Mouse (Mus musculus) large intestine, adult 2 months (tissue): Measurements from ENCODE around the gene Sgo1. TPM values are rescaled to one million over a fixed set of nuclear protein-coding genes. Genes with fewer than 3 reads are reported as not detected.
"Not testable (repeated sequence)": the region's sequence is repeated elsewhere in the genome, so short reads cannot be mapped to it uniquely, and the experiment has no call there.

ENCODE experiments used
- DNase-seq: peaks from one replicate; pipeline ENCODE4 v3.0.0-alpha.2; 2012; ENCODE audit warnings: low read depth, low spot score
- WGBS: fragments of 180-500 bp; shearing (Covaris S2); methylation state at CpG from one replicate; pipeline ENCODE4 v1.1.7; 2018; 5-methylcytosine and 5-hydroxymethylcytosine counted together
- polyA plus RNA-seq: library from polyadenylated mRNA; depleted of rRNA; stranded (reverse); fragments of >200 nt; gene quantifications from 2 replicates; pipeline ENCODE4 v1.2.3, GENCODE M21; 2012; rRNA removed

Sgo1 gene
- polyA plus RNA-seq, result 1.8 and 2.0 TPM in 2 replicates

- under 1% methylated on average over 78 of the region's 78 CpGs for WGBS
- peak; percentile 90 for DNase-seq
Measured at GRCm38 (mm10) chr17:53688877-53689802, at the start of gene Sgo1. TSS of gene Sgo1 (minus strand) at chr17:53689333.

DNA sequence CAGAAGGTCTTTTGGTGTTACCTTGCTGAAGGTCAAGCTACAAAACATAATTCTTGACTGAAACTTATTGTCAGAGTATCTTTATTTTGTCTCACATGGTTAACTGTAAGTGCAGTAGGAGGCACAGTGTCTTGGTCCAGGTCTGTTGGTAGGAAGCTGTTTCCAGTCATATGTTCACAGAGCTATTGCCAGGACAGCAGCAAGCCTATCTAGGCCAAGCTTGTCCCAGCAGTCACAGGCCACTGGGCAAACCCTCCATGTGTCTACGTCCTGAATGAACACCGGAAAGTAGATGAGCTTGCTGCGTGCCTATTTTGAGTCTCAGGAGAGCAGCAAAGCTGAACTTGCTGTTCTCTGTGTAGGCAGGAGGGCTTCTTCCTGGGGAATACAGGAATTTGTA lies 29.8 kb upstream of the Sgo1 start:
- WGBS, result 89% methylated on average over 3 of the region's 3 CpGs
- DNase-seq, result not testable (repeated sequence)

DNA sequence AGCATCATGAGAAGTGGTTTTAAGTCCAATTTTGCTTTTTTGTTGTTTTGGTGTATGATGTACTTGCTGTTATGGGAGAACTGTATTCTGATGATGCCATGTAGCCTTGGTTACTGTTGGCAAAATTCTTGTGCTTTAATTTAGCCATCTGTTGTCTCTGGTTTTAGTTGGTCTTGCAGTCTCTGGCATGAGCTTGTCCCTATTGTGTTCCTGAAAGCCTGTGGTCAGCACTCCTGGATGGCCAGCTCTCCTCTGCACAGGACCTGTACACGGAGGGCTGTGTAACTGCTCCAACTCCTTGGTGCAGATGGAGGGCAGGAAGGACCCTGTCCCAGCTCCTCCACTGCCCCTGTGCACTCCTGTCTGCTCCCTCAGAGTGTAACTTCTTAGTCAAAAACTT lies 29.3 kb upstream of the Sgo1 start:
- no peak for DNase-seq
- WGBS, result 57% methylated on average over 1 of the region's 1 CpGs

- not testable (repeated sequence) for DNase-seq
- 48% methylated on average over 1 of the region's 1 CpGs for WGBS
Measured at GRCm38 (mm10) chr17:53715161-53715560, 26.0 kb upstream of the Sgo1 start.

GRCm38 (mm10) chr17:53714453-53714852 lies 25.3 kb upstream of the Sgo1 start:
- DNase-seq, result no peak
- 26% methylated on average over 1 of the region's 1 CpGs for WGBS

GRCm38 (mm10) chr17:53697521-53697920 lies 8.4 kb upstream of the Sgo1 start:
- not testable (repeated sequence) for DNase-seq
- 90% methylated on average over 8 of the region's 8 CpGs for WGBS

- no peak for DNase-seq
- 71% methylated on average over 2 of the region's 2 CpGs for WGBS
Measured at GRCm38 (mm10) chr17:53694039-53694438, 4.9 kb upstream of the Sgo1 start.

DNA sequence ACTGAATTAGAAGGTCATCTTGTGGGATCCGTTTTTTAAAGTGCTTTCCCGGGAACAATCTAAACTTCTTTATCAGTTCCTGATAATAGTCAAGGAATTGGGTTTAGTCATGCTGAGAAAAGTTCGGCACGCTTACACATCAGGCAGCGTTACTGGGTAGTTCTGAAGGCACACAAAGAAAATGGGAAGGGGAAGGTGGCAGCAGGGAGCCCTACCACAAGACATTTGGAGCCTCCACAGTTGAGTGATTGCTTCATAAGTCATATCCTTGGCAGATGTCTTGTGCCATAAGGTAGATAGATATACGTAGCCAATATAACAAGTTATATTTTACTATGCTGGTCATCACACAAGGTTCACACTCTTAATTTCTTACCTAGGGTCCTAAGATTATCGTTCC lies 813 bp upstream of the Sgo1 start:
- no peak for DNase-seq
- WGBS, result 11% methylated on average over 7 of the region's 7 CpGs

GRCm38 (mm10) chr17:53688321-53688720 lies 812 bp downstream of the Sgo1 start:
- WGBS, result 2% methylated on average over 1 of the region's 1 CpGs
- DNase-seq, result no peak

DNA sequence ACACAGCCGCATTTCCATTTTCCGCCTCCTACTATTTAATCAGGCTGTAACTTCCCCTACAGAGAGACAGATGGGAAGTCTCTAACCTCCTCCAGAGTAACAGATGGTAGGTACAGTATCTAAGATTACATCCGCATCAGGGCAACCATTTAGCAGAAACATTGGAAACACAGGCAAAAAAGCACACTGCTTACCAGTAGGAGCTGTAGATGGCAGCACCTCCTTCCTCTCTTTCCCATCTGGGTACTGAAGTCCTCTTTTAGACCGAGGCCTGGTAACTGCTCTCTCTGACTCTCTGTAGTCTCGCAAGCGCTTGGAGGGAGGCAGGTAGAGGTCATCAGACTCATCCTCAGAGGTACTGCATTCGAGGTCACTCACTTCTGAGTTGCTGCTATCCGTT lies 10.4 kb downstream of the Sgo1 start:
- 71% methylated on average over 8 of the region's 8 CpGs for WGBS
- no peak for DNase-seq

DNA sequence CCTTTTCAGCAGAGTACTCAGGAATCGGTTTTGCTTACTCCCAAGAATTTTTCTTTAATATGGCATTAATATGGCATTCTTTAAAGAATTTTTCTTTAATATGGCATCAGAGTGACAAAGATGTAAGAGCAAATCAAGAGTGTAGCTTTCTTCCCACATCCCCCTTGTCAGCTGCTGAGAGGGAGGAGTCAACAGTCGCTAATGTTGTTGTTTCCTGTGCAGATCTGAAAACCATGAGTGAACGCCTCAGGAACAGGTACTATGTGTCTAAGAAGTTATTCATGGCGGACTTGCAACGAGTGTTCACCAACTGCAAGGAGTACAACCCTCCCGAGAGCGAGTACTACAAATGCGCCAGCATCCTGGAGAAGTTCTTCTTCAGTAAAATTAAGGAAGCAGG lies 18.7 kb downstream of the Sgo1 start:
- WGBS, result 92% methylated on average over 8 of the region's 8 CpGs

DNA sequence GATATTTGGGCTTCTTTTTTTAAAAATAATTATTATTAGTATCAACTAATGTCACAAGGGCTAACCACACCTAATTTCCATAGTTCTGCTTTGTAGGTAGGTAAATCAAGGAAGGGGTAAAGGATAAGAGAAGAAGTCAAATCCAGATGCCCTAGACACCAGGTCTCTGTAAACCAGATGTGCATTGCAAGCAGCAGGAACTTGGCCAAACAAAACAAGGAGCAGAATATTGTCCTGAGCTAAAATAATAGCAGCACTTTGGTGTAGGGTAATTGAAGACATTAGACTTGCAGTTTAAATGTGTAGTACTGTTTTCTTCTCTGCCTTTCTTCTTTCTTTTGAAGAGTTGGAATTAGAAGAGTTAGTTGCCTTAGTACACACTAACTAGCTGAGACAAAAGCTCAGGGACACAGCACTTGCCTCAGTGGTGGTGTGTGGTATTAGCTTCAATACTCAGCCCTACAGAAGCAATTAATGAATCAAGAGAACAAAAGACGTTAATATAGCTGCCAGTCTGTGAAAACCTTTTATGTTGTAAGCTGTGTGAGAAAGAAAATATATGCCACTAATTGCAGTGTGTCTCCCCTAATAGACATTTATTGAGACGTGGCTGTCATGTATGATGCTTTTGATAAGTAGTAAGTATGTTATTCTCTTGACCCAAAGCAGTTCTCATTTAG lies 24.3 kb downstream of the Sgo1 start:
- WGBS, result 81% methylated on average over 2 of the region's 2 CpGs
- no peak for DNase-seq

More for the DNA sequence above, 18.7 kb downstream of the Sgo1 start:
- DNase-seq, result no peak

- no peak for DNase-seq
- 83% methylated on average over 3 of the region's 3 CpGs for WGBS
Measured at GRCm38 (mm10) chr17:53664267-53664666, 24.9 kb downstream of the Sgo1 start.

DNA sequence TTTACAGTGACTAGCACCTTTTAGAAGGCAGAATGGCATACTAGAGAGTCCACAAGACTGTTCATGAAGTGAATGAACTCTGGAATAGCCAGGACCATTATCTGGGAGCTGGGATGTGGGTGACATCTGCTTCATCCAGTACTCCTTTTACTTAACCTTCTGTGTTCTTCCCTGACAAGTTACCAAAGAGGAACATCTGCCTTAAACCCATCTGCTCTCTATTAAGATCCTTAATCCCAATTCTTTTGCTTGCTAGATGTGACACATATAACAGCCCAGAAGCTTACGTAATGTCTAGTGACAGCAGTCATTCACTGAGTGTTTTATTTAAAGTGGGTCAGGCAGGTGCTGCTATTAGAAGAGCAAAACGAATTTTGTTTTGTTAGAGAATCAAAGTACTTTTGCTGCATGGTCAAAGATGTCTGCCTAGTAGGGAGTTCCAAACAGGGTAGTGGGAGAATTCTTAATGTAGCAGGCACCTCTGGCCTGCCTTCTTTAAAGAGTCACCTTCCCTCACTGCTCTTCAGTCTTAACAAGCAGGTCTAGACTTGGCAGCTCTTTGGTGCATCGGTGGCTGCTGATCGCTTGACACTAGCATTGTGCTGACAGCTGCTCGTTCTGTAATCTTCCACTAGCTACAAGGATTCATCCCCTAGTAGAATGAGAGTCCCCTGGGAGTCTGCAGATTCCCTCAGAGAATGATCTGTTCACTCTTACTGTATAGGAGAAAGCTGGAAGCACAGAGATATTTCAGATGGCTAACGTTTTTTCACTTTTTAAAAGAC lies 27.9 kb downstream of the Sgo1 start:
- DNase-seq, result no peak
- WGBS, result 89% methylated on average over 6 of the region's 6 CpGs

DNA sequence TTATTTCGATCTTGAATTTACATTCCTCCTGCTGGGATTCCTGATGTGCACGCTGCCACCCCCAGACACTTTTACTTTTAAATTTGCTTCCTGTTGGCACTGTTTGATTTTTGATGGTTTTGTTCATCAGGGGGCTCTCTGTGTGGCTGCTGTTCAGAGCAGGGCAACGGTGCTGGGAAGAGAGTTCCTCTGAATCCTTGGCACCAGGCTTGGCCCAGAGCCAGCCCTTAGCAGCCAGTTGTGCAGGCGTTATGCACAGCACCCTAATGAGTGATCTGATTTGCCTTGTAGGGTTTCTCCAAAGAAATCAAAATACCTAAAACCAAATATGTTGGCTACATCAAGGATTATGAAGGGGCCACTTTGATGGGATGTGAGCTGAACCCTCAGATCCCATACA lies 29.4 kb downstream of the Sgo1 start:
- no peak for DNase-seq
- WGBS, result 79% methylated on average over 4 of the region's 4 CpGs

GRCm38 (mm10) chr17:53659230-53659629 lies 29.9 kb downstream of the Sgo1 start:
- no peak for DNase-seq
- 87% methylated on average over 8 of the region's 8 CpGs for WGBS

- WGBS, result 92% methylated on average over 2 of the region's 2 CpGs
- no peak for DNase-seq
Measured at GRCm38 (mm10) chr17:53658668-53659067, 30.5 kb downstream of the Sgo1 start.

DNA sequence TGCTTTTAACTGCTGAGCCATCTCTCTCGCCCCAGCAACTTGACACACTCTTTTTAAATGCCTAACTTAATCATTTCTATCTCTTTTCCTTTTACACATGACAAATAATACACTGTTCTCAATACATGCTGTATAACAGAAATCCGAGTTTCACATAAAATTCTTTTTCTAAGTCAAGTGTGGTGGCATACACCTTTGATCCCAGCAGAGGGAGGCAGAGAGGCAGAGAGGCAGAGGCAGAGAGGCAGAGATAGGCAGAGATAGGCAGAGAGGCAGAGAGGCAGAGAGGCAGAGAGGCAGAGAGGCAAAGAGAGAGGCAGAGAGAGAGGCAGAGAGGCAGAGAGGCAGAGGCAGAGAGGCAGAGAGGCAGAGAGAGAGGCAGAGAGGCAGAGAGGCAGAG lies 31.7 kb downstream of the Sgo1 start:
- not testable (repeated sequence) for DNase-seq
- 59% methylated on average over 2 of the region's 2 CpGs for WGBS

DNA sequence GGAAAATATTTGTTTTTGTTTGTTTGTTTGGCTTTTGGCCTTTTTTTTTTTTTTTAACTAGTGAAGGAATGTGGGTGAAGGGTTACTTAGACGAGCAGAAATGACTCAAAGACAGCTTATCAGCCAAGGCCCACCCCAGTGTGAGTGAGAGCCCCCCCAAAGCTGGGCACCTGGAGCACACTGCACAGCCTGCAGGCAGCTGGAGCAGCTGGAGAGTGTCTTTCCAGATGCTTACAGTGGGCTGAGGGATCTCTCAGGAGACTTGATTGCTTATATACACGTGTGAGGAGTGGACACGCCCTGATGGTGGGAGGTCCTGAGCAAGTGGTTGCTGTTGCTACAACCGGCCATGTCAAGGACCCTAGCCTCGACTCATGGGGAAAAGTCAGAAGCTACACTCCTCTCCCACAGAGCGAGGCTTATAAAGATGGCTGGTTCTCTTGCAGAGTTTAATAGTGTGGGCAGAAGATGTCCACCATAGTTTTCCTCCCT lies 32.7 kb downstream of the Sgo1 start:
- WGBS, result 55% methylated on average over 6 of the region's 6 CpGs
- no peak for DNase-seq

DNA sequence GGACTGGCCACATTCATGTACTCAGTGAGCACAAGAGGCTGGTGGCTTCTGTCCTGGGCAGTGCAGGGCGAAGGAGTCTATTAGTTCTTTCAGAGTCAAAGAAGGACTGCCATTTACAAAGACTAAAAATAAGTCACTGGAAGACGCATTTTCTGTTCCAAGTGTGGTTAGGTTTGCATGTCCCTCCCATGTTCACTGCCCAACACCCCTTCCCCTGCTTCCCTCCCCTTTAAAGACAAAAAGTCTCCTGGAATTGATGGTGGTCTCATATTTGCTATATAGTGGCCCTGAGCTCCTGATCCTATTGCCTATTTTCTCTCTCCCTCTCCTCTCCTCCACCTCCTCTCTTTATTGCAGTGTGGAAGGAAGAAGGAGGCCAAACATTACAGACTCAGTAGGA lies 33.2 kb downstream of the Sgo1 start:
- 84% methylated on average over 2 of the region's 2 CpGs for WGBS
- no peak for DNase-seq
